Mouse (Mus musculus) liver, embryonic 14.5 days (tissue): ENCODE measurements around the gene Spock1.

Experiments
- CTCF ChIP-seq: IDR thresholded peaks from 2 replicates; pipeline ENCODE4 v1.5.1; 2016; ENCODE audit warnings: antibody characterized with exemption, low read depth, control low read depth
- EP300 ChIP-seq: IDR thresholded peaks from 2 replicates; pipeline ENCODE4 v1.6.1; 2016; ENCODE audit warnings: antibody characterized with exemption, low read depth

GRCm38 (mm10) chr13:57626434-57626833 lies 281.7 kb downstream of the Spock1 start:
- TF ChIP-seq CTCF (no peak), EP300 (no peak)
